Mouse (Mus musculus) CH12.LX (cell line): ENCODE data around the gene Glis3. TPM values are rescaled to one million over a fixed set of nuclear protein-coding genes. Genes with fewer than 3 reads are reported as not detected.

Source experiments
- DNase-seq: peaks from one replicate; pipeline ENCODE4 v3.0.0-alpha.2; 2013; ENCODE audit errors: extremely low read depth
- H3K27ac ChIP-seq: 2 replicates; pipeline ENCODE4 v1.5.1; 2012; ENCODE audit warnings: low read depth, mild to moderate bottlenecking, control low read depth, moderate library complexity; ENCODE audit not compliant: insufficient read depth
- H3K27me3 ChIP-seq: replicated peaks from 2 replicates; pipeline ENCODE3; 2012; ENCODE audit warnings: inconsistent platforms
- H3K36me3 ChIP-seq, 2 experiments: replicated peaks in 1 of 2; 2 replicates each; pipeline versions ENCODE3 to v1.6.1; 2012; ENCODE audit warnings: inconsistent platforms in 1 of 2, low read length in 1 of 2, mild to moderate bottlenecking in 1 of 2, mixed read lengths in 1 of 2, moderate library complexity in 1 of 2; ENCODE audit not compliant: control insufficient read depth in 1 of 2, insufficient read depth in 1 of 2
- H3K4me1 ChIP-seq, 2 experiments: 2 replicates each; pipeline ENCODE4 v1.6.1; 2012; ENCODE audit warnings: inconsistent platforms in 1 of 2, moderate library complexity in 1 of 2; ENCODE audit not compliant: insufficient read depth in 2 of 2, control insufficient read depth in 1 of 2
- H3K4me2 ChIP-seq: 2 replicates; pipeline ENCODE4 v1.6.1; 2012; ENCODE audit warnings: low read depth, mild to moderate bottlenecking, control low read depth; ENCODE audit not compliant: poor library complexity, insufficient read depth, severe bottlenecking
- H3K4me3 ChIP-seq, 3 experiments: fragments of 150-350 bp in 1 of 3; sonication (generic) in 1 of 3; replicated peaks in 1 of 3; 2 replicates each; pipeline versions ENCODE3 to v1.5.1; 2011 to 2012; ENCODE audit warnings: low read depth in 2 of 3, low read length in 2 of 3, mild to moderate bottlenecking in 2 of 3, moderate library complexity in 2 of 3, control low read depth in 1 of 3, improper control_type of control experiment in 1 of 3, inconsistent platforms in 1 of 3, mixed read lengths in 1 of 3; ENCODE audit not compliant: poor library complexity in 1 of 3
- H3K79me2 ChIP-seq: replicated peaks from 2 replicates; pipeline ENCODE4 v1.6.1; 2012; ENCODE audit warnings: mild to moderate bottlenecking, moderate library complexity; ENCODE audit not compliant: control insufficient read depth, poor library complexity, insufficient read depth, severe bottlenecking; ENCODE audit errors: extremely low read depth
- H3K9ac ChIP-seq: 2 replicates; pipeline ENCODE4 v1.6.1; 2012; ENCODE audit warnings: low read depth, mild to moderate bottlenecking, control low read depth, moderate library complexity; ENCODE audit not compliant: insufficient read depth
- H3K9me3 ChIP-seq: replicated peaks from 2 replicates; pipeline ENCODE3; 2012; ENCODE audit warnings: low read length, inconsistent platforms, mixed read lengths
- BHLHE40 ChIP-seq: IDR thresholded peaks from 2 replicates; pipeline ENCODE4 v1.6.1; 2011; ENCODE audit warnings: mild to moderate bottlenecking, low read depth, low read length, improper control_type of control experiment
- ELF1 ChIP-seq: IDR thresholded peaks from 2 replicates; pipeline ENCODE4 v1.6.1; 2014; ENCODE audit warnings: low read depth, mild to moderate bottlenecking, inconsistent platforms, low read length, improper control_type of control experiment
- GABPA ChIP-seq: IDR thresholded peaks from 2 replicates; pipeline ENCODE4 v1.6.1; 2012; ENCODE audit warnings: low read depth, low read length, improper control_type of control experiment, inconsistent platforms; ENCODE audit not compliant: insufficient replicate concordance
- IRF4 ChIP-seq: IDR thresholded peaks from 2 replicates; pipeline ENCODE4 v1.6.1; 2014; ENCODE audit warnings: low read depth, mild to moderate bottlenecking, inconsistent platforms, low read length, improper control_type of control experiment
- MAX ChIP-seq: IDR thresholded peaks from 2 replicates; pipeline ENCODE4 v1.6.1; 2011; ENCODE audit warnings: low read length, improper control_type of control experiment
- MYC ChIP-seq: IDR thresholded peaks from 2 replicates; pipeline ENCODE4 v1.6.1; 2011; ENCODE audit warnings: low read depth, mild to moderate bottlenecking, improper control_type of control experiment, low read length
- NRF1 ChIP-seq: IDR thresholded peaks from 2 replicates; pipeline ENCODE4 v1.6.1; 2014; ENCODE audit warnings: low read depth, mild to moderate bottlenecking, inconsistent platforms, low read length, improper control_type of control experiment, moderate library complexity
- PAX5 ChIP-seq: IDR thresholded peaks from 2 replicates; pipeline ENCODE4 v1.6.1; 2012; ENCODE audit warnings: low read length, inconsistent platforms, mixed read lengths
- POLR2A ChIP-seq: IDR thresholded peaks from 2 replicates; pipeline ENCODE4 v1.6.1; 2011; ENCODE audit warnings: low read depth, mild to moderate bottlenecking, improper control_type of control experiment, low read length
- POLR2AphosphoS2 ChIP-seq: IDR thresholded peaks from 2 replicates; pipeline ENCODE4 v1.6.1; 2011; ENCODE audit warnings: low read depth, low read length, improper control_type of control experiment
- SMC3 ChIP-seq: IDR thresholded peaks from 2 replicates; pipeline ENCODE4 v1.6.1; 2011; ENCODE audit warnings: low read depth, low read length, improper control_type of control experiment
- TCF12 ChIP-seq: IDR thresholded peaks from 2 replicates; pipeline ENCODE4 v1.6.1; 2014; ENCODE audit warnings: low read depth, mild to moderate bottlenecking, inconsistent platforms, low read length, improper control_type of control experiment
- UBTF ChIP-seq: IDR thresholded peaks from 2 replicates; pipeline ENCODE4 v1.6.1; 2012; ENCODE audit warnings: low read depth, mild to moderate bottlenecking, inconsistent platforms, low read length, improper control_type of control experiment, moderate library complexity
- ZKSCAN1 ChIP-seq: IDR thresholded peaks from 2 replicates; pipeline ENCODE4 v1.6.1; 2012; ENCODE audit warnings: low read depth, inconsistent platforms, low read length, improper control_type of control experiment, borderline replicate concordance
- ZNF384 ChIP-seq: IDR thresholded peaks from 2 replicates; pipeline ENCODE4 v1.6.1; 2012; ENCODE audit warnings: low read depth, low read length, improper control_type of control experiment, inconsistent platforms
- dilution Hi-C: fragments of 300-500 bp; cut with MboI; formaldehyde crosslinking; loops from 2 replicates; pipeline ENCODE4 v1.14.3; 2020; ENCODE audit warnings: low sequenced_read_pairs; ENCODE audit not compliant: extremely low pct_unique_long_range_greater_than_20kb, extremely low pct_ligation_motif_present
- in situ Hi-C: fragments of 300-500 bp; cut with MboI; formaldehyde crosslinking; loops from 3 replicates; pipeline ENCODE4 v1.14.3; 2019; ENCODE audit warnings: low sequenced_read_pairs, low pct_ligation_motif_present, low pct_unique_long_range_greater_than_20kb, mixed read lengths
- polyA plus RNA-seq: library from polyadenylated mRNA; unstranded; fragments of >175 nt; gene quantifications from 2 replicates; pipeline ENCODE4 v1.2.1, GENCODE M21; 2012; ENCODE audit warnings: low read depth; ENCODE audit not compliant: insufficient read length
- total RNA-seq, 2 experiments: library from RNA; depleted of rRNA; stranded (reverse); fragments of 300-350 nt in 1 of 2; fragments of >200 nt in 1 of 2; gene quantifications; 2 replicates each; pipeline ENCODE4 v1.2.3; 2012 to 2014

The Glis3 gene
- total and polyA plus RNA-seq, 3 experiments: not detected

DNA sequence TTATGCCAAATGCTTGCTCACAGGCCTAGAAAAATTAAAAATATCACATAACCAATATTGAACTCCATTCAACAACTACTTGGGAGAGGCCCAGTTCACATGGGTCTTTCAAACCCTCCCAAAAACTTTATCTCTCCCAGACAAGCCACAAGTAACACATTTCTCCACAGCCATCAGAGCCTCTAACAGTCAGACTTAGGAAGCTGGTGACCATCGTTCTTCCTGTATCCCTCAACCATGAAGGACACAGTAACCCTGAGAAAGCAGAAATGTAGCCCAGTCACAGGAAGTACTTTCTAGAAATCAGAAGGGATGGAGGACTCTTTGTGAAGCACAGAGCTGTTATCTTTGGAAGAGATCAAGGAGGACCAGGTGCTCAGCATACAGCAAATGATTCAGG lies 112.8 kb downstream of the Glis3 start:
- dilution Hi-C loops: no loop called here
- H3K36me3 ChIP-seq: no peaks in the 10 kb centered on the region
- H3K9me3 ChIP-seq: no peaks in the 10 kb centered on the region
- no peak overlapping the region for H3K27ac ChIP-seq
- no peak for TF ChIP-seq GABPA
- TF ChIP-seq TCF12: no peak
- no peak for TF ChIP-seq MAX
- TF ChIP-seq POLR2A: no peak
- no peak for TF ChIP-seq POLR2AphosphoS2
- TF ChIP-seq BHLHE40: no peak
- TF ChIP-seq ZKSCAN1: no peak
- no peak for TF ChIP-seq PAX5
- no peak for TF ChIP-seq IRF4
- TF ChIP-seq MYC: no peak
- DNase-seq: no peak
- H3K9ac ChIP-seq: no peak overlapping the region
- H3K79me2 ChIP-seq: no peaks in the 10 kb centered on the region
- H3K27me3 ChIP-seq: no peaks in the 10 kb centered on the region
- H3K4me1 ChIP-seq: no peaks in the 10 kb centered on the region
- no peak overlapping the region for H3K4me2 ChIP-seq
- H3K4me3 ChIP-seq: no peak overlapping the region
- in situ Hi-C loops: no loop called here

DNA sequence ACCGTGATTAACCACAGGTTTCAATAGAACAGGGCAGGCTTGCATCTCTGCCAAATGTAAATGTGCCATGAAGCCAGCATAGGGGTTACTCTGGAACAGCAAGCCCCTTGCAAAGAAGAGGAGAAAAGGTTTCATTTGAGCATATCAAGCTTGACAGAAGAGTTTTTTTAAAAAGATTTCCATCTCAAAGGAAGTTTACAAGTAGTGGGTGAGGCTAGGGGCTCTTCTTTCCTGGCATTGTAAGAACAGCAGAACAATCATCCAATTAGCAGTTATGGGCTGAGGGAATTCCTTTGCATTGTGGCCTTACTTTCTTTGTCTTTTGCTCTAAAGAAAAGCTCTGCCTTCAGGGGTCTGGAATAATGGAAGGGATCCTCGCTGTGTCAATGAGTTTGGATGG lies 113.3 kb downstream of the Glis3 start:
- Histone ChIP-seq H3K27me3 (no peaks in the 10 kb centered on the region), H3K9ac (no peak overlapping the region), H3K79me2 (no peaks in the 10 kb centered on the region), H3K9me3 (no peaks in the 10 kb centered on the region), H3K4me3 (no peak overlapping the region), H3K4me2 (no peak overlapping the region), H3K27ac (no peak overlapping the region), H3K4me1 (no peaks in the 10 kb centered on the region), H3K36me3 (no peaks in the 10 kb centered on the region)
- DNase-seq: no peak
- in situ Hi-C loops: no loop called here
- dilution Hi-C loops: no loop called here
- no peak for TF ChIP-seq ZKSCAN1
- TF ChIP-seq SMC3: no peak

DNA sequence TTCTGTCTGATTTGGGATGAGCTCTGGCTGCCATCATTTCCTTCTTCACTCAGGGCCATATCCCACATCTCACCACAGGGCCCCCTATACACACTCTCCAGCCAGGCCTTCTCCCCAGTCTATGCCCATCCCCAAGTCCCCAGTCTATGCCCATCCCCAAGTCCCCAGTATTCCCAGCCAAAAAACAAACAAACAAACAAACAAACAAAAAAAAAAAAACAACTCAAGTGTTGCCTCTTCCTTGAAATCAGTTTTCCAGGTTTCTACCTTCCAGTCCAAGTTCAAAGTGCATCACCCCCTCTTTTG lies 118.2 kb downstream of the Glis3 start:
- H3K36me3 ChIP-seq: no peaks in the 10 kb centered on the region
- no peak overlapping the region for H3K9ac ChIP-seq
- in situ Hi-C loops: no loop called here
- no peak overlapping the region for H3K4me2 ChIP-seq
- no peaks in the 10 kb centered on the region for H3K4me1 ChIP-seq
- DNase-seq: no peak
- H3K79me2 ChIP-seq: no peaks in the 10 kb centered on the region
- no peak overlapping the region for H3K27ac ChIP-seq
- H3K4me3 ChIP-seq: no peak overlapping the region
- no peaks in the 10 kb centered on the region for H3K9me3 ChIP-seq
- no peaks in the 10 kb centered on the region for H3K27me3 ChIP-seq
- no peak for TF ChIP-seq ELF1
- TF ChIP-seq ZNF384: no peak
- TF ChIP-seq TCF12: no peak
- TF ChIP-seq UBTF: no peak
- no peak for TF ChIP-seq GABPA
- no peak for TF ChIP-seq MAX
- TF ChIP-seq PAX5: no peak
- TF ChIP-seq NRF1: no peak
- TF ChIP-seq, all 38 proteins: peak for 0
- dilution Hi-C loops: no loop called here
